Comparison of ENCODE assay signal across 1 mouse cellular context in genomic region chr14:26352927-26353326, GRCm38 (mm10).
TF ChIP-seq lines count a peak whose summit lies in the region.

No protein-coding gene starts in this region.

TF ChIP-seq in MEL, 35 proteins besides CTCF, POLR2A, EP300 and RAD21 (continued from another document):
- no peak for TF ChIP-seq MAFK (IDR thresholded peaks at IDR 0.05; ENCODE audit: borderline replicate concordance, low read depth, low read length)
